ENCODE assay signal across 10 mouse cellular contexts in genomic region chr6:108424749-108425584, GRCm38 (mm10).
DNase-seq lines count a peak whose midpoint lies in the region; ATAC-seq lines count a peak whose summit lies in the region.
"Had no signal": no experiment of that assay in that cellular context is flagged by ENCODE, and none has a peak within 500 bp of the region (broad histone marks: within the 10 kb centered on the region; RNA-seq: fewer than 3 reads in every experiment).

No protein-coding gene starts in this region.

- ATAC-seq in lung, embryonic 16.5 days (ENCODE audit: low read depth) = peak; percentile 32; the same call in 1 of the 2 replicates
- ATAC-seq in forebrain, embryonic 13.5 days = peak; percentile 48
- peak; percentile 63; the same call in 1 of the 2 replicates for ATAC-seq in hindbrain, embryonic 15.5 days (ENCODE audit: low FRiP score, low read depth)
- peak; percentile 80 for ATAC-seq in neural tube, embryonic 13.5 days (ENCODE audit: low read depth)
- ATAC-seq: liver, postnatal 0 days had no signal

- intact Hi-C loops in left cerebral cortex, postnatal 36 days (cut with DNase I) = no loop called here

- H3K36me3 ChIP-seq in lung, embryonic 16.5 days (ENCODE audit: control insufficient read depth, insufficient read depth, low read length) = no peaks in the 10 kb centered on the region
- H3K36me3 ChIP-seq in forebrain, embryonic 13.5 days (ENCODE audit: poor library complexity, severe bottlenecking) = no peaks in the 10 kb centered on the region
- H3K36me3 ChIP-seq in hindbrain, embryonic 15.5 days = no peaks in the 10 kb centered on the region
- no peaks in the 10 kb centered on the region for H3K36me3 ChIP-seq in neural tube, embryonic 13.5 days

- 58% methylated on average over 9 of the region's 9 CpGs for WGBS in lung, embryonic 16.5 days
- WGBS in forebrain, embryonic 13.5 days = 57% methylated on average over 9 of the region's 9 CpGs
- WGBS in hindbrain, embryonic 15.5 days = 40% methylated on average over 9 of the region's 9 CpGs
- 57% methylated on average over 9 of the region's 9 CpGs for WGBS in neural tube, embryonic 13.5 days

- H3K27ac ChIP-seq in lung, embryonic 16.5 days (ENCODE audit: low read length) = no peak overlapping the region
- H3K27ac ChIP-seq in forebrain, embryonic 13.5 days = no peak overlapping the region
- no peak overlapping the region for H3K27ac ChIP-seq in hindbrain, embryonic 15.5 days (replicated peaks)
- H3K27ac ChIP-seq in neural tube, embryonic 13.5 days (replicated peaks) = no peak overlapping the region

- no peaks in the 10 kb centered on the region for H3K27me3 ChIP-seq in lung, embryonic 16.5 days (ENCODE audit: control insufficient read depth, insufficient read depth, low read depth, low read length)
- H3K27me3 ChIP-seq in forebrain, embryonic 13.5 days = no peaks in the 10 kb centered on the region
- no peaks in the 10 kb centered on the region for H3K27me3 ChIP-seq in hindbrain, embryonic 15.5 days
- H3K27me3 ChIP-seq in neural tube, embryonic 13.5 days = no peaks in the 10 kb centered on the region

- peaks cover 7% of the 10 kb centered on the region; the same call in 1 of the 2 replicates for H3K4me1 ChIP-seq in lung, embryonic 16.5 days (replicated peaks; ENCODE audit: control insufficient read depth, insufficient read depth, low read length)
- H3K4me1 ChIP-seq in forebrain, embryonic 13.5 days = peaks cover 25% of the 10 kb centered on the region
- peaks cover 25% of the 10 kb centered on the region for H3K4me1 ChIP-seq in hindbrain, embryonic 15.5 days (replicated peaks)
- peaks cover 22% of the 10 kb centered on the region for H3K4me1 ChIP-seq in neural tube, embryonic 13.5 days (replicated peaks)

- no peaks in the 10 kb centered on the region for H3K9me3 ChIP-seq in lung, embryonic 16.5 days (ENCODE audit: control insufficient read depth, low read length)
- H3K9me3 ChIP-seq in forebrain, embryonic 13.5 days (replicated peaks) = no peaks in the 10 kb centered on the region
- no peaks in the 10 kb centered on the region for H3K9me3 ChIP-seq in hindbrain, embryonic 15.5 days
- H3K9me3 ChIP-seq in neural tube, embryonic 13.5 days = no peaks in the 10 kb centered on the region

- no peak for DNase-seq in lung, postnatal 4 days
- no peak for DNase-seq in testis, postnatal 14 days (ENCODE audit: low spot score)
- no peak for DNase-seq in left cerebral cortex, postnatal 36 days (ENCODE audit: low spot score in 2 of 2)
- DNase-seq: cerebellum, adult 18-20 months; heart, postnatal 10 days; liver, postnatal 0 days had no signal

- no peak overlapping the region for H3K4me2 ChIP-seq in lung, embryonic 16.5 days (ENCODE audit: low read depth, low read length)
- no peak overlapping the region for H3K4me2 ChIP-seq in forebrain, embryonic 13.5 days
- no peak overlapping the region for H3K4me2 ChIP-seq in hindbrain, embryonic 15.5 days
- no peak overlapping the region for H3K4me2 ChIP-seq in neural tube, embryonic 13.5 days

- no peak overlapping the region for H3K4me3 ChIP-seq in lung, embryonic 16.5 days (ENCODE audit: low read length)
- no peak overlapping the region for H3K4me3 ChIP-seq in forebrain, embryonic 13.5 days
- no peak overlapping the region for H3K4me3 ChIP-seq in hindbrain, embryonic 15.5 days
- no peak overlapping the region for H3K4me3 ChIP-seq in neural tube, embryonic 13.5 days

- no peak overlapping the region for H3K9ac ChIP-seq in lung, embryonic 16.5 days (ENCODE audit: low read length)
- H3K9ac ChIP-seq in forebrain, embryonic 13.5 days = no peak overlapping the region
- no peak overlapping the region for H3K9ac ChIP-seq in hindbrain, embryonic 15.5 days
- H3K9ac ChIP-seq in neural tube, embryonic 13.5 days = no peak overlapping the region
- H3K9ac ChIP-seq: liver, postnatal 0 days had no signal
